Mouse (Mus musculus) kidney, adult 2 months (tissue): ENCODE results near the gene Utp14b.

Source experiments
- CTCF ChIP-seq: fragments of 200-500 bp; conservative IDR thresholded peaks from 2 replicates; pipeline ENCODE4 v1.5.1; 2011; ENCODE audit warnings: low read depth, mild to moderate bottlenecking, control low read depth, low read length, moderate library complexity, mixed read lengths; ENCODE audit not compliant: insufficient read depth, insufficient read length
- POLR2A ChIP-seq: fragments of 200-500 bp; IDR thresholded peaks from one replicate; pipeline ENCODE4 v1.6.1; 2011; ENCODE audit warnings: low read depth, low read length, control low read depth

- TF ChIP-seq POLR2A = no peak
- TF ChIP-seq CTCF = no peak
Measured at GRCm38 (mm10) chr1:78694503-78695258, 36.8 kb downstream of the Utp14b start.
